Mouse (Mus musculus) stomach, postnatal 0 days (tissue): ENCODE measurements around the gene Cldn7.

Experiments used
- CTCF ChIP-seq: IDR thresholded peaks from 2 replicates; pipeline ENCODE4 v1.5.1; 2016; ENCODE audit warnings: antibody characterized with exemption, low read depth, mild to moderate bottlenecking, moderate library complexity
- EP300 ChIP-seq: optimal IDR thresholded peaks from 2 replicates; pipeline ENCODE3; 2016; ENCODE audit warnings: antibody characterized with exemption

DNA sequence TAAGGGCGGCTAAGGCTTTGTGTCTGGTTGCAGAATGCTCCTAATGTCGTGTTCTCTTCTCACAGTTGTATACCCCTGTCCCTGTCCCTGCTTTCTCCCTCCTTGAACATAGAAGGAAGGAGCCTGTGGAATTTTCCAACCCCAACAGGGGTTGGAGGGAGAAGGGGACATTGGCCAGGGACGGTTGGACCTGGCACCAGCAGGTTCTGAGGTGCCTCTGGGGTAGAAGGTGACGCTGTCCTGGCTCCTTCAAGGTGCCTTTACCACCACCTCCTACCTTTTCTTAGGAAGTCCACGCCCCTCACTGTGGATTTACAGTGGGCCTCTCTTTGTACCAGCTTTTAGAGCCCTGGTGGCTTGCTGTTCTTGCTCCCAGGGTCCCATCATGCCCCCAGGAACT lies 26.7 kb upstream of the Cldn7 start:
- TF ChIP-seq CTCF, result no peak
- no peak for TF ChIP-seq EP300
